Mouse (Mus musculus) heart, adult 8-10 months (tissue): Measurements from ENCODE around the gene Usp17ld. TPM values are rescaled to one million over a fixed set of nuclear protein-coding genes. Genes with fewer than 3 reads are reported as not detected.
"Not testable (repeated sequence)": the region's sequence is repeated elsewhere in the genome, so short reads cannot be mapped to it uniquely, and the experiment has no call there.

Experiments
- DNase-seq: peaks from one replicate; pipeline ENCODE4 v3.0.0; 2022; ENCODE audit warnings: low spot score
- microRNA-seq: library from miRNA; unstranded; fragments of <30 nt; microRNA quantifications from one replicate; pipeline ENCODE4 v1.2.0, GENCODE M21; 2022
- total RNA-seq, 4 experiments: library from RNA; stranded (reverse); gene quantifications; 2 replicates each; pipeline ENCODE4 v1.2.4; 2022

Usp17ld gene
- total RNA-seq, result not detected

GRCm38 (mm10) chr7:103252405-103252804, at the start of gene Usp17ld:
Gene Usp17ld, minus strand, starts transcription at chr7:103252505.
- not testable (repeated sequence) for DNase-seq

- DNase-seq, result no peak
Measured at GRCm38 (mm10) chr7:103216696-103217095, 35.6 kb downstream of the Usp17ld start, which contains the start of gene Olfr594. Gene Olfr594, plus strand, starts transcription at chr7:103216996.

- not testable (repeated sequence) for DNase-seq
Measured at GRCm38 (mm10) chr7:103212050-103212449, 40.3 kb downstream of the Usp17ld start.

GRCm38 (mm10) chr7:103211562-103211961, 40.7 kb downstream of the Usp17ld start, which contains the start of gene Olfr593:
Gene Olfr593, plus strand, starts transcription at chr7:103211862.
- no peak for DNase-seq

Small RNAs within 50 kb of the gene (microRNA-seq; reads per million reads assigned to microRNA genes)
- gene Gm23550 (not detected), gene Gm25171 (not detected)

Other genes with a start within 250 kb of the Usp17ld start
- gene Olfr582, start 214.5 kb downstream of the Usp17ld start, total RNA-seq, result not detected
- not detected for gene Olfr583, start 201.2 kb downstream of the Usp17ld start, total RNA-seq
- not detected for gene Olfr584, start 170.6 kb downstream of the Usp17ld start, total RNA-seq
- gene Olfr585, start 154.8 kb downstream of the Usp17ld start, total RNA-seq, result not detected
- gene Olfr586, start 126.9 kb downstream of the Usp17ld start, total RNA-seq, result not detected
- gene Olfr588-ps1, start 111.6 kb downstream of the Usp17ld start, total RNA-seq, result not detected
- not detected for gene Olfr589, start 96.1 kb downstream of the Usp17ld start, total RNA-seq
- not detected for gene Olfr591, start 74.2 kb downstream of the Usp17ld start, total RNA-seq
- not detected for gene Olfr592, start 67.7 kb downstream of the Usp17ld start, total RNA-seq
- not detected for gene Olfr593, start 40.6 kb downstream of the Usp17ld start, total RNA-seq
- not detected for gene Olfr594, start 35.5 kb downstream of the Usp17ld start, total RNA-seq
- not detected for gene Olfr596, start 53.1 kb upstream of the Usp17ld start, total RNA-seq
- not detected for gene Olfr597, start 63.8 kb upstream of the Usp17ld start, total RNA-seq
- gene Olfr598, start 71.1 kb upstream of the Usp17ld start, total RNA-seq, result not detected
- not detected for gene Olfr599, start 83.4 kb upstream of the Usp17ld start, total RNA-seq
- gene Olfr600, start 97.2 kb upstream of the Usp17ld start, total RNA-seq, result not detected
- not detected for gene Olfr601, start 110.2 kb upstream of the Usp17ld start, total RNA-seq
- gene Olfr603, start 133.7 kb upstream of the Usp17ld start, total RNA-seq, result not detected
- not detected for gene Usp17lc, start 162.6 kb upstream of the Usp17ld start, total RNA-seq
- not detected for gene Olfr605, start 192.9 kb upstream of the Usp17ld start, total RNA-seq
- not detected for gene Olfr606, start 196.5 kb upstream of the Usp17ld start, total RNA-seq
- not detected for gene Olfr607, start 211.6 kb upstream of the Usp17ld start, total RNA-seq
- gene Olfr608, start 217.4 kb upstream of the Usp17ld start, total RNA-seq, result not detected
- not detected for gene Olfr609, start 245.6 kb upstream of the Usp17ld start, total RNA-seq